Mouse (Mus musculus) layer of hippocampus, postnatal 25 days (tissue): Measurements from ENCODE around the gene Msh2. TPM values are rescaled to one million over a fixed set of nuclear protein-coding genes. Genes with fewer than 3 reads are reported as not detected.

ENCODE experiments used
- total RNA-seq, 2 experiments: library from RNA; stranded (reverse); gene quantifications; 2 replicates each; pipeline ENCODE4 v1.2.3; 2021

Gene Msh2
- total RNA-seq, 2 experiments from 2014 or later, result 36.9 to 42.2 TPM

Other genes starting within 250 kb of the Msh2 start
- gene Stpg4, start 244.6 kb upstream of the Msh2 start, total RNA-seq, result not detected
- 1,000 to 10,000 TPM; 2,126 to 2,271 TPM for gene Calm2, start 225.4 kb upstream of the Msh2 start, total RNA-seq
- gene Epcam, start 36.4 kb upstream of the Msh2 start, total RNA-seq, result under 1 TPM; 0.35 to 0.64 TPM
- 10 to 100 TPM; 23.4 to 25.7 TPM for gene Kcnk12, start 125.7 kb downstream of the Msh2 start, total RNA-seq
- not detected for gene Rpl36-ps4, start 248.6 kb downstream of the Msh2 start, total RNA-seq